Mouse (Mus musculus): ENCODE measurements around the gene Igdcc3.
A peak's percentile ranks its signal among the peaks of the same experiment; 100 is the strongest.

Gene Igdcc3

DNA sequence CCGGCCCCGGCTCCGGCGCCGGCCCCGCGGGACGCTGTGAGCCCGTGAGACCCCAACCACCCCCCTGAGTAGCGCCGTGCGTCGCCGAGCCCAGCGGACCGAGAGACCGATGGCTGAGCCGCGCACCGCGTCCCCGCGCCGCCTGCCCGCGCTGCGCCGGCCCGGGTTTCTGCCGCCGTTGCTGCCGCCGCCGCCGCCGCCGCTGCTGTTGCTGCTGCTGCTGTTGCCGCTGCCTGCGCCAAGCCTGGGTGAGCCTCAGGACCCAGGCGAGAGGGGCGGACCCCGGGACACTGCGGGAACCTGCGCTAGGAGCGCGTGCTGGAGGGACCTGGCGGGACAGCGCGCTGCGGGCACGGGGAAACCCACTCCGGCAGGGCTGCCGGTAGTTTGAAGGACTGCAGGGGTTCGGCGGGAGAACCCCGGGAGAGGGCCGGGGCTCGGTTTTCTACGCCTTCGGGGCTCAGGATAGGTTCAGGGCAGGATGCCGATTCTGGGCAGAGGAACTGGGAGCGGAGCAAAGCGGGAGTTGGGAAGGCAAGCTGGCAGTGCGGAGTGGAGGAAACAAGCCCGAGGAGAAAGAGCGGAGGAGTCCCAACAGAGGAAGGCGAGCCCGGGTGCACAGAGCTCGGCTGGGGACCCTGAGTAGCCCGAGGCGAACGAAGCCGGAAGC is 452 bp downstream of the Igdcc3 start:
- peak; percentile 51 for DNase-seq (ENCODE audit: low spot score)

DNA sequence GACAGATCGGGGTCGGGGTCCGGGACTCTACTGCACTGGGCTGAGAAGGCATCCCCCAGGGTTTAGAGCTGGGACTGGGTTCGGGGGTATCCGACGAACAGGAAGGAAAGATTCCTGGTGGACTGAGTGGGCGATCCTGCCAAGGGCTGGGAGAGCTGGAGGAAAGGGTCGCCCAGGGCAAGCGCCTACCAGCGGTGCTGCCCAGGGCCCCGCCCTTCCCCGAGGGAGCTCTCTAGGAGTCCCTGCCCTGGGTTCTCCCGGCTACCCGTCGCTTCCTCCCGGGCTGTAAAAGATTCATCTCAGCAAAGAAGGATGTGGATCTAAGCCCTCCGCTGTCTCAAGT is 958 bp downstream of the Igdcc3 start:
- peak; percentile 46 for DNase-seq (ENCODE audit: low spot score)

DNA sequence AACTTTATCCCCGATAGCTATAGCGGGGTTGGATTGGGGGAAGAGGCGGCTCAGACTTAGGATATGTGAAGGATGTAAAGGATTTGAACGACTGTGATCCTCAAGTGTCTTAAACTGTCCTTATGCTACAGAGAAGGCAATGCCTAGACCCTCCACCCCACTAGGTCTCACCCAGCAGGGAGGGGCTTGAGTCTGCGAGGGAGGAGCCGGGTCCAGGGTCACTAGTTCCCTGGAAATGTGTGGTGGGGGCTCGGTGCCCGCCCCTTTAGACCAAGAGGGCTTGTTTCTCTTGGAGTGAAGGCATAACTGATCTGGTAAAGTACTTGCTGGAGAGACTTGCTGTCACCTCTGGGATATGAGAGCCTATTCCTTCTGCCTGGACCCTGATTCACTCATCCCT is 1.4 kb downstream of the Igdcc3 start:
- no peak for DNase-seq (ENCODE audit: low spot score)

DNA sequence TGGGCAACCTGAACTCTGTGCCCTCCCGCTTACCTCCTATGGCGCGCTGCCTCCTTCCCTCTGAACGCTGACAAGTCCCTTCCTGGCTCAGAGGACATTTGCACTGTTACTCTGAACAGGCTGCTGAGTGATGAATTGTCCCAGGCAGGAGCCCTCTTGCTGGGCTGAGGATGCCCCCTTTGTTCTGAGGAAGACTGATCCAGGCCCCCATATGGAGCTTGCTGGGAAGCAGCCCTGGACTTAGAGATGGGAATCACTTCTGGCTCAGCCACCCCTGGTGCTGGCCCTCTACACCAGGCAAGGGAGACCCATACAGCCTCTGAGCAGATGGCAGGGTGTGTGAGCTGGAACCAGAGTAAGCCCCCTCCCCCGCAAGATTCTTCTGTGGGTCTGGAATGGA is 5.0 kb downstream of the Igdcc3 start:
- no peak for DNase-seq (ENCODE audit: low spot score)

DNA sequence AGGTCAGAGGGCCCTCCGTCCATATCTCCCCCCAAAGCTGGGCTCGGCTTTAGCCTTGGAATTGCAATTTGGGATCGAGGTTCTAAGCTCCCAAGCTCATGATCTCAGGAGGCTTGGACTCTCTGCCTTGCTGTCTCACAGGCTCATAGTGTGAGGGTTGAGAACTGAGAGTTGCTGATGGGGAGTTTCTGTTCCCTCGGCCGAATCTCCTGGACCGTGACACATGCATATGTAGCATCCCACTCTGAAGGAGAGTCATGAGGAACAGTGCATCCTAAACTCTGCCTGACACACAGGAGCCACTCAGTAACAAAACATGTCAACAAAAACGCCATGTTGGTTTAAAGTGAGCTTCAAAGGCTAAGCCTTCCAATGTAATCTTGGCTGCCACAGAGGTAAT is 7.5 kb downstream of the Igdcc3 start:
- no peak for DNase-seq (ENCODE audit: low spot score)

DNA sequence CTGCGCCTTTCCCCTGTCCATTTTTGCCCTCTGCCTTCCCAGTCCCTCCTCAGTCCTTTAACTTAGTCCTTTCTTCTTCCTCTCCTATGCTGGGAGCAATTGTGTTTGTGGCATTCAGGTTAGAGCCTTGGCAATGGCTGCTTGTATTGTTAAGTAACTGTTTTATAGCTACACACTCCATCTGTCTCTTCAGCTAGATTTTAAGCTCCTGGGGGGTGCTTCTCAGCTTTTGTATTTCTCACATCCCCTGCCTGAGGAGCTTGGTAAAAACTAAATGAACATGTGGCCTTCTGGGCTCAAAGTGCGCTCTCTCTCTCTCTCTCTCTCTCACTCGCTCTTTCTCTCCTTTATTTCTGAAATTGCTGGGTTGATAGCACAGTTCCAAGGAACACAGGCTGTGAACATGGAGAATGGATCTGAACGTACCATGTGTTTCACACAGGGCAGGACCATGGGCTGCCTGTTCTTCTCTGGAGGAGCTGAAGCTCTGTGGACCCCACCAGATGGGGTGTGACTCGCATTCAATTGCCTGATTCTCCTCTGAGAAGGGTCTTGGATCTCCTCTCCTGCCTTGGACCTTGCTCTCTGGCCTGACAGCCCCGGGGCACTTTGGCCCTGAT is 11.8 kb downstream of the Igdcc3 start:
- DNase-seq (ENCODE audit: low spot score): no peak

DNA sequence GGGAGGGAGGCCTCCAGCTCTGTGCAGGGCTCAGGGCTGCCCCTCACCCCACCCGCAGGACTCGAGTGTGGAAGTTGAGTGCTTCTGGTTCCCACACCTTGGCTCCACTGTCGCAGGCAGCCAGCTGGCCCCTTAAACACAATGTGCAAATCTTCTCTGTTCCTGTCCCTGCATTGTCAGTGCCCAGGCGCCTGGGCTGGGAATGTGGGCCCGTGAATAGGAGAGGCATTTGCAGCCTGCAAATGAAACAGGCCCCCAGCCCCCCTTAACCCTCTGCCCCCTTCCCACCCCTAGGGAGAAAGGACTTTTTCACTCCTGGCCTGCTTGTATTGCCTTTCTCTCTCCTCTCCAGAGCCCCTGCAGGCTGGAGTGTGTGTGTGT is 12.3 kb downstream of the Igdcc3 start:
- DNase-seq (ENCODE audit: low spot score): no peak

DNA sequence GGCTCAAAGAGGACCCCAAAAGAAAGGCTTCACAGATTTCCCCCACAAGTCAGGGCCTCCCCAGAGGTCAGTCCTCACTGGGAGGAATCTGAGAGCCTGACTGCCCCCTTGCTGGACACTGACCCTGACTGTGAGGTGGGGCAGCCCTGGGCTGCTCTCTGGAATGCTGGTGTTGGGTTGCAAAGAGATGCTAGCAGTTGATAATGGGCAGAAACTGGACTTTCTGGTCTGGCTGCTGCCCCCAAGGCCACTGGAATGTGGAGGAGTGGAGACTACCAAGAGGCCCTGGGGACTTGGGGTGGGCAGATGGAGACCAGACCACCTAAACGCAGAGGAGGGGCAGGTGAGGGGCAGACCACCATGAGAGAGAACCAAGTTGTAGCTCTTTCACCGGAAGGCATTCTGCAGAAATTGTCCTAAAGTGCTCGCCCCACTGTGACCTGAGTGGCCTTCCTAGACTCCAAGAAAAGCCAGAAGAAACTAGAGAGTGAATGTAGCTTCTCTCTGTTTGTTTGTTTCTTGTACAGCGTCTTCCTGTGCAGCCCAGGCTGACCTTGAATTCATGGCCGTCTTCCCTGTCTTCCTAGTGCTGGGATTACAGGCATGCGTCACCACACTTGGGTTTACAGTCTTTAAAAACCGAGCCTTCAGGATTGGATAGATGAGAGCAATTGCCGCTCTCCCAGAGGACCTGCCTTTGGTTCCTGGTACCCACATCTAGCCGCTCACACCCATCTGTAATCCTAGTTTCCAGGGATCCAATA is 13.9 kb downstream of the Igdcc3 start:
- peak; percentile 32 for DNase-seq (ENCODE audit: low spot score)

DNA sequence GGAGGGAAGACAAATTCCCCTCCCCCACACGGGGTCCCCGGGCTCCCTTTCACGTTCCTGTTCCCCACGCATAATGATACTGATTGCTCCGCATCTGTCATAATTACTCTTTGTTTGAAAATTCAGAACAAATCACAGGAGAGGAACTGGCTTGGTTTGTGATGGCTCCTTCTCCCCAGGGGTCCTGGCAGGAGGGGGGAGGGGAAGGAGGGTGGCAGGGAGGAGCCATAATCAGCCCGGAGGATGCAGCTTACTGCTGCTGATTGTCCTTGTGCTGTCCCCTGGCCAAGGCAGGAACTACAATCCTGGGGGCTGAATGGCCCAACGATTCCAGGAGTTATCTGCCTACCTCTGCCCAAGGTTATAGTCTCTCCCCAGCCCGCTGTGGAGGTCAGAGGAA is 15.6 kb downstream of the Igdcc3 start:
- no peak for DNase-seq (ENCODE audit: low spot score)

DNA sequence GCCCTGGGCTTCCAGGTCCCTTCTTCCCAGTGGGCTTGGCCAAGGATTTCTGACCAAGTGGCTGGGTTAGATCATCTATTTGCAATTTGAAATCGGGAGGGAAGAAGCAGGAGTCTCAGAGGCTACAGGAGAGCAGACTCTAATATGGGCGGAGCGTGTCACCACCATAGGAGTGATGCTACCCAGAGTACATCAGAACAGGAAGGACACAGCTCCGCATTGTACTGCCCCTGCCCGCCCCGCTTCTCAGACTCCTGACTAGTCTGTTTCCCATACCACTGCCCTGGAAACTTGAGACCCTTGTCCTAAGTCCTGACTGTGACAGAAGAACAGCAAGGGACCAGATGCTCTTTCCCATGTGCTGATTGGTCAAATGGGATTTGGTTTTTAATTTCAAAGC is 16.6 kb downstream of the Igdcc3 start:
- no peak for DNase-seq (ENCODE audit: low spot score)

DNA sequence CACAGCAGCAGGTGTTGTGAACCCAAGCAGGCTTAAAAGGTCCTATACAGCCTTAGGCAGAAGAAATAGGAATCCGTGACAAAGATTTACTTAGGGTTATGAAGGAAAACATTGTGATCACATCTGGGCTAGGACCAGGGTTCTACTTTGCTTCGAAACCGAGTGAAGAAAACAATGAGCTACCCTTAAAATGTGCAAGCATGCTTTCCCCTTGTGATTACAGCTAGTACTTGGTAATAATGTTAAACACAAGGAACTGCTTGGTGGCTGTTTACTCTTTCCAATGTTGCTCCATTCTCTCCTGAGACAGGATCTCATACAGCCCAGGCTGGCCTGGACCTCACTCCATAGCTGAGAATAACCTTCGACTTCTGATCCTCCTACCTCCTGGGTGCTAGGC is 20.2 kb downstream of the Igdcc3 start:
- no peak for DNase-seq (ENCODE audit: low spot score)

DNA sequence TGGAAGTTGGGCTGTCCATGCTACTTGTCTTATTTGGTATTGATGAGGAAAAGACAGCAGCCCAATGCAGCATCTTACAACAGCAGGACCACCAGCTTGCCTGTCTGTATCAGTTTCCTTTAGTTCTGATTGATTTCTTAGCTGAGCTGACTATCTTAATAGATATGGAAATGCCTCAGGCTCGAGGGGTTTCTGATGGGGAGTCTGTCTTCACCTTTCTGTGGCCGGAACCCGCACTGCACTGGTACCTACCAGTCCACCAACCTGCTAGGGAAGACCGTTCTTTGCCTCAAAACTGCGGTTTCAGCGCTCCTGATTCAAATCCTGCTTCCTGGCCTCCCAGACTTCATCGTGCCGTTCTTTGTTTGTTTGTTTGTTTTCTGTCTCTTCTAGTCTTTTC is 20.9 kb downstream of the Igdcc3 start:
- DNase-seq (ENCODE audit: low spot score): no peak

DNA sequence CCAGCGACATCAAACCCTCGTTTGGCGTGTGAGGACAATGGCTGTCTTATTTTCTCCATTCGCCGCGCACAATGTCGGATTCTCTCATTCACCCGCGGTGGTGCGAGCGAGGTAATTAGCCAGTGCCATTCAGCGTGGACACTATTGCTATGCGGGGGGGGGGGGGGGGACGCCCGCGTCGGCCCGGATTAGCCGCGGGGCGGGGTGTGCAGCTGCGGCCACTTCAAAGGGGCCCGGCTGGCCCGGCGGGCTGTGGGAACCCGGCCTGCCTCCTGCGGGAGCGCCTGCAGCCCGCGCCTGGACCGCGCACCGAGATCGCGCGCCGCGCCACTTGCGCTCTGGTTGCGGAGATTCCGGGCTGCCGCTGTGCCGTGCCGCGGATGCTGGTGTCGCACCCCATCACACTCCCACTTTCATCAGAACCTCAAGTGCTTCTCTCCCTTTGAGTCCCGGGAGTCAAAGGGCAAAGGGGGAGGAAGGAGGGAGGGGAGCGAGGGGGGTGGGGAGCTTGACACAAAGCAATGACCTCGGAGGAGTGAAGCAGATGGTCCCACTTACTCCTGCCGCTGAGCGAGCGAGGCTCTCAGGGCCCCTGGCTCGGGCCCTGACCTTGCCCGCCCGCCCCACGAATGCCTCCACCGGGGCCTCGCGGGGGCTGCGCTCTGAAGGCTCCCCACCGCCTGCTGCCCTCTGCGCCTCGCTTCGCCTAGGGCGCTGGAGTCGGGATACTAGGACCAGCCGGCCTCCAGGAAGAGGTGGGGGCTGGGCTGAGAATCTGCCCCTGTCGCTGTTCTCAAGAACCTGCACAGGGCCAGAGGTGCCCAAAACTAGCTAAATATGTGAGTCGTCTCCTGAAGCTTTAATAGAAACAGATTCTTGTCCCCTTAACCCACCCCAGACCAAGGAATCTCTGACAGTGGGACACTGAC is 22.0 kb downstream of the Igdcc3 start:
- no peak for DNase-seq (ENCODE audit: low spot score)

DNA sequence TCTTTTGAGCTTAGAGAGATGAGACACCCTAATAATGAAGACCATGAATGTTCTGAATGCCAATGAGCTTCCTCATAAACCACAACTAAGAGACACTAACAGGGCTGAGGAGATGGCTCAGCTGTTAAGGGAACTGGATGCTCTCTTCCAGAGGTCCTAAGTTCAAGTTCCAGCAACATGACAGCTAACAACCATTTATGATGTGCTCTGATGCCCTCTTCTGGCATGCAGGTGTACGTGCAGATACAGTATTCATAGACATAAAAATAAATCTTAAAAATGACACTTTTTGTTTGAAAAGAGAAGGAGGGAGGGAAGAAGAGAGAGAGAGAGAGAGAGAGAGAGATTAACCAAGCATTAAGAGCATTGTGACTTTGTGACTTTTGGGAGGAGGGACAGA is 23.9 kb downstream of the Igdcc3 start:
- no peak for DNase-seq (ENCODE audit: low spot score)

DNA sequence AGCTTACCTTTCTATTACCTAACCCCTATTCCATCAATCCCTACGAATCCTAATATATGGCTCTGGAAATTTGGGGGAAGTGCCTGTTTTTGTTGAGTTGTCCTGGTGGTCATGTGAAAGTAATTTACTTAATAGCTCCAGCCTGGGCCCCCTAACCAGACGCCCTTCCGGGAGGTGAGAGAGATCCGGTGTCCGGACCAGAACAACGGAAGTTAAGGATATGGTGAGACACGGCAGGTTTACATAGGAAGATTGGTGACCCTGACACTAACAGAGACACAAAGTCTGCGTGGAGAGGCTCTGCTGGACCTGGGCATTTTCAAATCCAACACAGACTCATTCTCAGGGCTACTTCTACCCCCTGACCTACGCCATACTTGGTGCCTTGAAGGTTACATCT is 25.4 kb downstream of the Igdcc3 start:
- no peak for DNase-seq (ENCODE audit: low spot score)

DNA sequence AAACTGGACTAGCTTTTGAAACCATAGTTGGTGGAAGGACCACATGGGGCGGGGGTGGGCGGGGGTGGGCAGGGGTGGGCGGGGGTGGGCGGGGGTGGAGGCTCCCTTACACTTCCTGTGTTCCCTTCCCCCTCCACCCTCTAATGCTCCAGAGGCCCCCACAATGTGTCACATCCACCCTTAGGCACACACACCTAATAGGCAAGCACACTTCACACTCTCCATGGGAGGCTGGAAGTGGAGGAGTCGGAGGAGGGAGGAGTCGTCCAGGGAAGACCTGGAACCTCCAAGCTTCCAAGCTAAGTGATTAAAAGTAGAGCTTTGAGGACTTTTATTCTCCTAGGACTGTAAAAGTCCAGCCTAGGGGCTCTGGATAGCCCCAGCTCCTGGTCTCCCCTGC is 27.5 kb downstream of the Igdcc3 start:
- no peak for DNase-seq (ENCODE audit: low spot score)

DNA sequence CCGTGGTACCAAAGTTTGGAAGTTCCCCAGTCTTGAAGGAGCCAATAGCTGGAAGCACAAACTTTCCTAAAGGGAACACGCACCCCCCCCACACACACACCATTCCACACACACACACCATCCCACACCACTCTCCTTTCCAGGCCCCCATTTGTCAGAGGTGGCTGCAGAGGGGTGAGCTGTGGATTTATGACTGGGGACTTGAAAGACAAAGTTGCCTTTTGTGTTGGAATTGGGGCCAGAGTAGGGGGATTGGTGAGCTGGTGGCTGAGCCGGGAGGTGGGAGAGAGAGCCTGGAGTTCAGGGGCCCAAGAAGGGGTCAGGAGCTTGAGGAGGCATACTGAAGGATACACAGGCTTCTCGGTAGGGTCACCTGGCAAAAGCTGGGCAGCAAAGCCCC is 28.0 kb downstream of the Igdcc3 start:
- no peak for DNase-seq (ENCODE audit: low spot score)

DNA sequence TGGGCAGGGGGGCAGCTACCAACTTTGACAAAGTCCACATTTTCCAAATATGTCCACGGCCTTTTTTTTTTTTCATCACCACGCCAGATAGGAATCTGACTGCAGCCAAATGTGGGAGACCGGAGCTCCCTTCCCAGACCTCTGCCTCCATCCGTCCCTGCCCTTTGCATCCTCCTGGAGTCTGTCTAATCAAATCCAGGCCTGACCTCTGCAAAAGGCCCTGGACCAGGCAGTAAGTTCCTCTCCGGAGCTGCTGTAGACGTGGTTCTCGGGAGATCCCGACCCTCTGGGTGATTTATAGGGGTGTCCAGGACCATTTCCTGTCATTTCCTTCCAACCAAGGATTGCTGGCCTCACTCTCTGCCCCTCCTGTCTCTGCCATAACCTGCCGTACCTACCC is 31.7 kb downstream of the Igdcc3 start:
- no peak for DNase-seq (ENCODE audit: low spot score)

DNA sequence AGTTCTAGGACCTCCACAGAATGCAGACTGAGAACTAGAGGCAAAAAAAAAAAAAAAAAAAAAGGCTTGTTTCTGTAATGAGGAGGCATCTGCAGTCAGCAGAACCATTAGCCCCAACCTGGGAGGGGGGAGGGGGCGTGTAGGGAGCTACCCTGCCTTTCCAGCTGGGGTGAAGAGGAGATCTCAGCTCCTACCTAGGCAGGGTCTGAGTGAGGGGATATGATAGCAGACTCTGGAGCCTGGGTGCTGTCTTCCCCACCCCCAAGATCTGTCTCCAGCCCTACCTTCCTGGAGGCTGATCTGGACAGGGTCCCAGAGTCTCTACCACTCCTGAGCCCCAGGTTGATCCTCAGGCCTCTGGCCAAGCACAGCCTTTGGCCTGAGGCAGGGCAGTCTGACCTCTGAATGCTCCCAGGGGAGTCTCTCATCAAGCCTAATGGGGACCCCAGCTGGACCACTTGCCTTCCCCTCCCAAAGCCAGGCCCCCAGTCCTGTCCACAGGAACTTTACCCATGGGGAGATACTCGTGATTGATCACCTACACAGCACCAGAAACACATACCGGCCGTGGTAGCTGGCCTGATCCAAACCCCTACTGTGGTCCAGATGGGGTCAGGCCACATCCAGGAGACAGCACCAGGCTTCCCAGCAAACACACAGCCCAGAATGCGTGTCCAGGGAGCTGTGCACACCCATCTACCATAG is 34.4 kb downstream of the Igdcc3 start:
- no peak for DNase-seq (ENCODE audit: low spot score)

DNA sequence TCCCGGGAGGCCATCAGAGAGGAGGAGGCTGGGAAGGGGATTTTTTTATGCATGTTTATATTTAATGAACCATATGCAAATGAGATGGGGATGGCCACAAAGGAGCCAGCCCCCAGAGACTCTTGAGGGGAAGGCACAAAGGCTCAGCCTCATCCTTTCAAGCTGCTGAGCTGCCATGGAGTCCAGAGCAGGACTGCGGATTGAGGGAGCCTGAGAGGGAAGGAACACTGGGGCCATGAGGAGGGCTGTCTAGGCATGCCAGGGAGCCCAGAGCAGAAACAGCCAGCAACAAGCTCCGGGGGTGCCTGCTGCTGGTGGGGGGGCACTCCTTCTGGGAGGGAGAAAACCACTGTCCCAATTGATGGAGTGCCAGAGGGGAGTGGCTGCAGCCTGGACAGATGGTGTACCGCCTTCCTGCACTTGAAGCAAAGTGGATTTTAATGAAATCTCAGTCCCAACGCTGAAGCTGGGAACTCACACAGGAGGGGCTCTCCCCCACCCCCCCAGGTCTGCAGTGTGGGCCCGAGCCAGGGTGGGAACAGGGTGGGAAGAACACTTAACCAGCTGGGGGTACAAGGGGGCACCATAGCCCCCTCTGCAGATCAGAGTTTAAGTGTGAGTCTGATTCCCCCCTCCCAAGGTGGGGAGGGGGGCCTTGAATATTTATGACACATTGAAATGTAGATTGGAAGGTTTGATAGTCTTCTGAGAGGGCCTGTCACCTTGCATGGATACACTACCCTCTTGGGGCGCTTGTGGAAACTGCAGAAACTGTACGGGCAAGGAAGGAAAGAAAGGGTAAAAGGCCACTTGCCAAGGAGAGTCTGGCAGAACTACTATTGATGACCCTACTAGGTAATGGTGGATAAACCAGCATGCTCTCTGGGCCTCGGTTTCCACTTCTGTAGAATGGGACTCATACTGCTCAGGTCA is 35.2 kb downstream of the Igdcc3 start:
- DNase-seq (ENCODE audit: low spot score): no peak

DNA sequence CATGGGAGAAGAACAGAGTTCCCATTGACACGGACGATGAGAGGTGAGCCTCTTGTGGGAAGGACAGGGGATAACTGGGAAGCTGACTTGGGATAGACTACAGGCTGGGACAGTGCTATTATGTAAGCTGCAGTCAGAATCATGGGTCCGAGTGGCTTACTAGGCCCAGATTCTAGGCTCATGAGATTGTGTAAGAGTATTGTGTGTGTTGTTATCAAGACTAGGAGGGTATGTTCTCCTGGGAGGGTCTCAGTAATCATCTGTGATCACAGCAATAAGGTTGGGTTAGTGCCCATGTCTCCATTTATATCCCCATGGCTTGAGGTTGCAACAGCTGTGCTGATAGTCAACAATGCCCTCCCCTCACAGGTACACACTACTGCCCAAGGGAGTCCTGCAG is 36.5 kb downstream of the Igdcc3 start:
- DNase-seq (ENCODE audit: low spot score): no peak

All from urinary bladder, postnatal 25 days (tissue).